Mouse (Mus musculus) kidney, embryonic 14.5 days (tissue): ENCODE measurements around the gene Alkbh8. TPM values are rescaled to one million over a fixed set of nuclear protein-coding genes. Genes with fewer than 3 reads are reported as not detected.
"Not testable (repeated sequence)": the region's sequence is repeated elsewhere in the genome, so short reads cannot be mapped to it uniquely, and the experiment has no call there.

Experiments used
- ATAC-seq: fragments of 200-750 bp; cut with Nextera tagmentation; 2 replicates; pipeline ENCODE4 v1.8.0; 2017; ENCODE audit warnings: moderate number of reproducible peaks, mild to moderate bottlenecking, moderate TSS enrichment, moderate library complexity; ENCODE audit not compliant: low FRiP score, low TSS enrichment
- H3K27ac ChIP-seq: fragments of 300-500 bp; sonication (generic); 2 replicates; pipeline ENCODE4 v1.5.1; 2014; ENCODE audit warnings: low read depth, mild to moderate bottlenecking, low read length, moderate library complexity, mixed read lengths
- H3K27me3 ChIP-seq: fragments of 300-500 bp; sonication (generic); 2 replicates; pipeline ENCODE4 v1.6.1; 2014; ENCODE audit warnings: mild to moderate bottlenecking, low read length; ENCODE audit not compliant: control insufficient read depth, insufficient read depth
- H3K36me3 ChIP-seq: fragments of 300-500 bp; sonication (generic); 2 replicates; pipeline ENCODE4 v1.6.1; 2014; ENCODE audit warnings: low read length, mixed read lengths; ENCODE audit not compliant: control insufficient read depth, insufficient read depth
- H3K4me1 ChIP-seq: fragments of 300-500 bp; sonication (generic); 2 replicates; pipeline ENCODE4 v1.6.1; 2014; ENCODE audit warnings: low read length, mixed read lengths; ENCODE audit not compliant: control insufficient read depth, insufficient read depth
- H3K4me2 ChIP-seq: fragments of 300-500 bp; sonication (generic); replicated peaks from 2 replicates; pipeline ENCODE4 v1.6.1; 2014; ENCODE audit warnings: low read depth, mild to moderate bottlenecking, low read length
- H3K4me3 ChIP-seq: fragments of 300-500 bp; sonication (generic); 2 replicates; pipeline ENCODE4 v1.5.1; 2014; ENCODE audit warnings: mild to moderate bottlenecking, low read length
- H3K9ac ChIP-seq: fragments of 300-500 bp; sonication (generic); 2 replicates; pipeline ENCODE4 v1.6.1; 2014; ENCODE audit warnings: low read depth, mild to moderate bottlenecking, low read length, moderate library complexity
- H3K9me3 ChIP-seq: fragments of 300-500 bp; sonication (generic); 2 replicates; pipeline ENCODE4 v1.6.1; 2016; ENCODE audit warnings: low read length; ENCODE audit not compliant: control insufficient read depth
- WGBS: fragments of 180-500 bp; shearing (Covaris S2); extraction: QIAGEN DNeasy Blood & Tissue Kit; methylation state at CpG from one replicate; pipeline ENCODE4 v1.1.7; 2014; 5-methylcytosine and 5-hydroxymethylcytosine counted together
- polyA plus RNA-seq: library from polyadenylated mRNA; unstranded; fragments of >200 nt; fragmentation: Nextera tagmentation; extraction: Ambion mirVana; gene quantifications from 2 replicates; pipeline ENCODE4 v1.2.1, GENCODE M21; 2014

Alkbh8 gene
- polyA plus RNA-seq, 1 experiment from 2014 or later = 34.3 TPM

- no peak for ATAC-seq
- H3K36me3 ChIP-seq = peaks cover 51% of the 10 kb centered on the region
- no peaks in the 10 kb centered on the region for H3K4me1 ChIP-seq
Measured at GRCm38 (mm10) chr9:3345136-3345535, 10.2 kb downstream of the Alkbh8 start.

GRCm38 (mm10) chr9:3345967-3346366 is 11.0 kb downstream of the Alkbh8 start:
- no peaks in the 10 kb centered on the region for H3K27me3 ChIP-seq
- no peak for ATAC-seq
- 93% methylated on average over 1 of the region's 1 CpGs for WGBS
- no peak overlapping the region for H3K9ac ChIP-seq
- no peak overlapping the region for H3K27ac ChIP-seq
- no peaks in the 10 kb centered on the region for H3K9me3 ChIP-seq
- no peaks in the 10 kb centered on the region for H3K4me1 ChIP-seq
- H3K4me2 ChIP-seq = no peak overlapping the region
- H3K36me3 ChIP-seq = peaks cover 53% of the 10 kb centered on the region
- H3K4me3 ChIP-seq = no peak overlapping the region

More at GRCm38 (mm10) chr9:3345136-3345535, 10.2 kb downstream of the Alkbh8 start:
- H3K9ac ChIP-seq = no peak overlapping the region
- no peak overlapping the region for H3K4me2 ChIP-seq
- H3K27ac ChIP-seq = no peak overlapping the region
- H3K9me3 ChIP-seq = no peaks in the 10 kb centered on the region
- no peak overlapping the region for H3K4me3 ChIP-seq
- no peaks in the 10 kb centered on the region for H3K27me3 ChIP-seq

GRCm38 (mm10) chr9:3350056-3350455 is 15.1 kb downstream of the Alkbh8 start:
- H3K4me1 ChIP-seq = no peaks in the 10 kb centered on the region
- no peak overlapping the region for H3K27ac ChIP-seq
- H3K27me3 ChIP-seq = no peaks in the 10 kb centered on the region
- H3K36me3 ChIP-seq = peaks cover 43% of the 10 kb centered on the region; the same call in 1 of the 2 replicates
- no peak overlapping the region for H3K9ac ChIP-seq
- H3K9me3 ChIP-seq = no peaks in the 10 kb centered on the region
- H3K4me3 ChIP-seq = no peak overlapping the region
- no peak for ATAC-seq
- no peak overlapping the region for H3K4me2 ChIP-seq
- WGBS = 81% methylated on average over 1 of the region's 1 CpGs

- ATAC-seq, H3K27me3 ChIP-seq, H3K4me1 ChIP-seq, H3K36me3 ChIP-seq, H3K9ac ChIP-seq, H3K9me3 ChIP-seq, H3K4me3 ChIP-seq, H3K27ac ChIP-seq, H3K4me2 ChIP-seq: not testable (repeated sequence)
- WGBS = 78% methylated on average over 1 of the region's 1 CpGs
Measured at GRCm38 (mm10) chr9:3376323-3376722, 41.4 kb downstream of the Alkbh8 start.

- Histone ChIP-seq H3K9ac (peak within 1 kb of the TSS; percentile 78), H3K27ac (peak within 1 kb of the TSS; percentile 88), H3K4me3 (peak within 1 kb of the TSS; percentile 81), H3K4me1 (no peaks in the 10 kb centered on the region), H3K27me3 (no peaks in the 10 kb centered on the region), H3K9me3 (no peaks in the 10 kb centered on the region), H3K4me2 (peak within 1 kb of the TSS; percentile 56), H3K36me3 (no peaks in the 10 kb centered on the region)
- under 1% methylated on average over 28 of the region's 28 CpGs for WGBS
- peak; percentile 95 for ATAC-seq
Measured at GRCm38 (mm10) chr9:3403251-3404208, 68.6 kb downstream of the Alkbh8 start, which contains the start of gene Cwf19l2. Gene Cwf19l2, plus strand, starts transcription at chr9:3403592.

GRCm38 (mm10) chr9:3404372-3404771 is 69.4 kb downstream of the Alkbh8 start:
- Histone ChIP-seq H3K4me2 (peak overlapping the region; percentile 56), H3K9me3 (no peaks in the 10 kb centered on the region), H3K36me3 (no peaks in the 10 kb centered on the region), H3K4me3 (peak overlapping the region; percentile 81), H3K4me1 (no peaks in the 10 kb centered on the region), H3K9ac (peak overlapping the region; percentile 78), H3K27me3 (no peaks in the 10 kb centered on the region), H3K27ac (0 out of 2 replicates have a peak overlapping the region, but pooled peaks have one; percentile 88)
- WGBS = 1% methylated on average over 13 of the region's 13 CpGs
- ATAC-seq = peak; percentile 18; the same call in 1 of the 2 replicates

GRCm38 (mm10) chr9:3439555-3440300 is 104.8 kb downstream of the Alkbh8 start:
- H3K36me3 ChIP-seq, H3K9ac ChIP-seq, ATAC-seq, H3K9me3 ChIP-seq, H3K27me3 ChIP-seq, H3K4me2 ChIP-seq, H3K27ac ChIP-seq, H3K4me1 ChIP-seq, H3K4me3 ChIP-seq: not testable (repeated sequence)
- WGBS = 85% methylated on average over 6 of the region's 6 CpGs
